In the genomic region with DNA sequence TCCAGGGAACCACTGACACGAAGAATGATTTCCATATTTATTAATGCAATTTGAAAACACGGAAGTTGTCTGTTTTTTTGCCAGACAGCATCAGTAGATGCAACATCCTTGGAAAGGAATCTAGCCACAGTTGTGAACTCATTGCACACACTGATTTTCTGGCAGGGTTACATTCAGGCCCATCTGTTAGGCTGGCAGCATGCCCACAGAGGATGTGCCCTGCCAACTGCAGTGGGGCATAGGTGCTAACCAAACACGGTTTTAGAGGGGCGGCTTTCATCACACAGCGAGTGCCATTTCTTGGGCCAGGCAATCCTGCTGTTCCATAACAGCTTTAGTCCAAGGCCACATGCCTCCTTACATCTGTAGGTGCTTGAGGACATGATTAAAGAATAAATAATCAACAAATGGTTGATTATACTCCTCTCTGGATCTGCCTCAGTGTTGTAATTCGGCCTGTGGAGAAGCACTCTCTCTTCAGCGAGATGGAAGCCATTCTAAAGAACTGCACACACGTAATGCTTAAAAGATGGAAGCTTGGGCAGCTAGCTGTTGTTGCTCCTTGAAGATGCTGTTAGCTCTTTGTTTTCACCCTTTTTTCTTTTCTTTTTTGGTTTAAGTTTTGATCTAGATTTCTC, we compare ENCODE assay signal across 13 mouse cellular contexts. TPM values are rescaled to one million over a fixed set of nuclear protein-coding genes. Genes with fewer than 3 reads are reported as not detected.
DNase-seq lines count a peak whose midpoint lies in the region; ATAC-seq and TF ChIP-seq lines count a peak whose summit lies in the region.
"Had no signal": no experiment of that assay in that cellular context is flagged by ENCODE, and none has a peak within 500 bp of the region (broad histone marks: within the 10 kb centered on the region; RNA-seq: fewer than 3 reads in every experiment).

No protein-coding gene starts in this region.

- H3K4me3 ChIP-seq in lung, embryonic 14.5 days (ENCODE audit: low read depth, low read length): no peak overlapping the region
- H3K4me3 ChIP-seq in kidney, adult 2 months (ENCODE audit: insufficient read depth, low read depth, low read length): no peak overlapping the region
- H3K4me3 ChIP-seq: liver, embryonic 15.5 days had no signal

- no peak for ATAC-seq in lung, embryonic 14.5 days (ENCODE audit: insufficient read depth)

- H3K36me3 ChIP-seq in lung, embryonic 14.5 days (ENCODE audit: insufficient read depth): no peaks in the 10 kb centered on the region
- no peaks in the 10 kb centered on the region for H3K36me3 ChIP-seq in kidney, adult 2 months (ENCODE audit: control insufficient read depth, insufficient read depth, low read length)
- H3K36me3 ChIP-seq: G1E; liver, embryonic 15.5 days had no signal

- H3K9ac ChIP-seq in lung, embryonic 14.5 days: no peak overlapping the region
- H3K9ac ChIP-seq: liver, embryonic 15.5 days had no signal

- no peak for TF ChIP-seq POLR2A in kidney, adult 2 months (IDR thresholded peaks at IDR 0.05; ENCODE audit: low read depth, low read length)

- peak; percentile 26 for DNase-seq in adrenal gland, postnatal 14 days
- no peak for DNase-seq in adrenal gland, adult 2 months
- DNase-seq in lung, embryonic 14.5 days: peak; percentile 28
- no peak for DNase-seq in lung, postnatal 14 days
- DNase-seq in cerebellum, adult 8-10 months: peak; percentile 95
- peak; percentile 32 for DNase-seq in layer of hippocampus, adult 9-11 months
- no peak for DNase-seq in kidney, adult 2 months
- DNase-seq in testis, postnatal 10 days (ENCODE audit: low spot score): no peak
- DNase-seq: gastrocnemius, postnatal 14 days; heart, postnatal 36 days had no signal

- H3K27ac ChIP-seq in lung, embryonic 14.5 days (ENCODE audit: low read depth): no peak overlapping the region
- no peak overlapping the region for H3K27ac ChIP-seq in kidney, adult 2 months (ENCODE audit: insufficient read depth, low read depth, low read length)
- H3K27ac ChIP-seq: liver, embryonic 15.5 days; stomach, postnatal 0 days had no signal

- no peak overlapping the region for H3K4me2 ChIP-seq in lung, embryonic 14.5 days
- H3K4me2 ChIP-seq: liver, embryonic 15.5 days had no signal

- TF ChIP-seq CTCF in lung, embryonic 14.5 days (IDR thresholded peaks at IDR 0.05; ENCODE audit: low read depth): no peak
- TF ChIP-seq CTCF in kidney, adult 2 months (conservative IDR thresholded peaks at IDR 0.05; ENCODE audit: insufficient read depth, insufficient read length, low read depth, low read length): no peak

- no peaks in the 10 kb centered on the region for H3K4me1 ChIP-seq in lung, embryonic 14.5 days (ENCODE audit: insufficient read depth)
- no peaks in the 10 kb centered on the region; the same call in 1 of the 2 replicates for H3K4me1 ChIP-seq in kidney, adult 2 months (ENCODE audit: control insufficient read depth, insufficient read depth, low read length)
- H3K4me1 ChIP-seq: liver, embryonic 15.5 days had no signal

- no peaks in the 10 kb centered on the region for H3K9me3 ChIP-seq in lung, embryonic 14.5 days (ENCODE audit: low read depth, low read length)
- H3K9me3 ChIP-seq: G1E; liver, embryonic 15.5 days had no signal

- 77% methylated on average over 8 of the region's 8 CpGs for WGBS in lung, embryonic 14.5 days
- WGBS in kidney, adult 2 months: 82% methylated on average over 8 of the region's 8 CpGs

- H3K27me3 ChIP-seq in lung, embryonic 14.5 days (ENCODE audit: insufficient read depth, low read length): no peaks in the 10 kb centered on the region
- H3K27me3 ChIP-seq in kidney, adult 2 months (replicated peaks; ENCODE audit: control insufficient read depth, insufficient read depth, low read length): no peaks in the 10 kb centered on the region

RNA-seq across cellular contexts. Expression of gene Atp5g3, which starts 21.7 kb away (rescaled TPM):
- total RNA-seq in adrenal gland, postnatal 14 days (2021): 626 and 643 TPM in 2 replicates
- total RNA-seq in adrenal gland, adult 2 months (2021): 100 to 1,000 TPM; 595 to 604 TPM
- 410 and 524 TPM in 2 replicates for polyA plus RNA-seq in adrenal gland, adult 2 months (2012; rRNA removed)
- polyA plus RNA-seq in lung, embryonic 14.5 days (2014; fragmentation: Nextera tagmentation; extraction: Ambion mirVana): 1,132 and 1,137 TPM in 2 replicates
- polyA plus RNA-seq in kidney, adult 2 months (2012; rRNA removed): 1,531 and 1,803 TPM in 2 replicates

RNA-seq across cellular contexts. Expression of gene Atf2, which starts 40.4 kb away (rescaled TPM):
- total RNA-seq in adrenal gland, postnatal 14 days (2021): 72.5 and 75.4 TPM in 2 replicates
- 10 to 100 TPM; 73.3 to 94.2 TPM for total RNA-seq in adrenal gland, adult 2 months (2021)
- 5.0 and 7.7 TPM in 2 replicates for polyA plus RNA-seq in adrenal gland, adult 2 months (2012; rRNA removed)
- 69.7 and 74.1 TPM in 2 replicates for polyA plus RNA-seq in lung, embryonic 14.5 days (2014; fragmentation: Nextera tagmentation; extraction: Ambion mirVana)
- 17.1 and 22.0 TPM in 2 replicates for polyA plus RNA-seq in kidney, adult 2 months (2012; rRNA removed)

Comparison
In these comparisons a context has a peak if more than half of its experiments do, and no peak if none do; other contexts are left out.
1. DNase-seq: peak in adrenal gland, postnatal 14 days (single experiment), lung, embryonic 14.5 days (single experiment), cerebellum, adult 8-10 months (single experiment) and layer of hippocampus, adult 9-11 months (single experiment); none in adrenal gland, adult 2 months (single experiment), lung, postnatal 14 days (single experiment), kidney, adult 2 months (single experiment) and testis, postnatal 10 days (single experiment).